Mouse (Mus musculus): ENCODE data around the gene Fchsd2. TPM values are rescaled to one million over a fixed set of nuclear protein-coding genes. Genes with fewer than 3 reads are reported as not detected.

Fchsd2 gene
- polyA plus RNA-seq, 1 experiment from 2014 or later = 36.8 TPM

DNA sequence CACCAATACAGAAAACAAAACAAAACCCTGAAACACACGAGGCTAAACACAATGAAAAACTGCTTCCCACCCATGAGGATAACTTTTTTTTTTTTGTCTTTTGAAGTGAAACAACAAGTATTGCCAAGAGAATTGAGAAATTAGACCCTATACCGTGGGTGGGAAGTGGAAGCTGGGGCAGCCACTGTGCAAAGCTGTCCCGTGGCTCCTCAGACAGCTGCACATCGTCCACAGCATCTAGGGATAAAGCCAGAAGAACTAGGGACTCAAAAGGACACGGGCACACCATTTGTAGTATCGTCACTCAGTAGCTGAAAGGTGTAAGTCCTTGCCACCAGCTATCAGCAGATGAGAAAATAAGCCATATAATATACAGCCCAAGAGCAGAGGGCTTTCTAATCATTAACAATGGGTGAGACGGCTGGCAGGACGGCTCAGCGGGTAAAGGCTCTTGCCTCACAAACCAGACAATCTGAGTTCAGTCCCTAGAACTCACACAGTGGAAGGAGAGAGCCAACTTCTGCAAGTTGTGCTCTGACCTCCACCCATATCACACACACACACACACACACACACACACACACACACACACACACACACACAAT lies 9.0 kb upstream of the Fchsd2 start:
- no peak for ATAC-seq (ENCODE audit: low read depth)
- no peaks in the 10 kb centered on the region for H3K36me3 ChIP-seq
- 65% methylated on average over 9 of the region's 9 CpGs for WGBS

GRCm38 (mm10) chr7:101084816-101085456 lies 7.7 kb upstream of the Fchsd2 start:
- no peaks in the 10 kb centered on the region for H3K9me3 ChIP-seq
- H3K27me3 ChIP-seq = no peaks in the 10 kb centered on the region
- 81% methylated on average over 4 of the region's 4 CpGs for WGBS
- H3K4me2 ChIP-seq = no peak overlapping the region
- ATAC-seq (ENCODE audit: low read depth) = no peak
- H3K36me3 ChIP-seq = no peaks in the 10 kb centered on the region
- 0 out of 2 replicates have a peak, but pooled peaks cover 4% of the 10 kb centered on the region for H3K4me1 ChIP-seq (replicated peaks)
- H3K9ac ChIP-seq = no peak overlapping the region
- no peak overlapping the region for H3K27ac ChIP-seq (replicated peaks)
- no peak overlapping the region for H3K4me3 ChIP-seq

More for the DNA sequence above, 9.0 kb upstream of the Fchsd2 start:
- no peaks in the 10 kb centered on the region for H3K9me3 ChIP-seq
- H3K9ac ChIP-seq = no peak overlapping the region
- H3K27ac ChIP-seq (replicated peaks) = no peak overlapping the region
- H3K4me3 ChIP-seq = no peak overlapping the region
- 0 out of 2 replicates have a peak, but pooled peaks cover 1% of the 10 kb centered on the region for H3K4me1 ChIP-seq (replicated peaks)
- no peaks in the 10 kb centered on the region for H3K27me3 ChIP-seq
- H3K4me2 ChIP-seq = no peak overlapping the region

- WGBS = 69% methylated on average over 4 of the region's 4 CpGs
- no peak for ATAC-seq (ENCODE audit: low read depth)
Measured at GRCm38 (mm10) chr7:101085779-101086178, 6.9 kb upstream of the Fchsd2 start.

DNA sequence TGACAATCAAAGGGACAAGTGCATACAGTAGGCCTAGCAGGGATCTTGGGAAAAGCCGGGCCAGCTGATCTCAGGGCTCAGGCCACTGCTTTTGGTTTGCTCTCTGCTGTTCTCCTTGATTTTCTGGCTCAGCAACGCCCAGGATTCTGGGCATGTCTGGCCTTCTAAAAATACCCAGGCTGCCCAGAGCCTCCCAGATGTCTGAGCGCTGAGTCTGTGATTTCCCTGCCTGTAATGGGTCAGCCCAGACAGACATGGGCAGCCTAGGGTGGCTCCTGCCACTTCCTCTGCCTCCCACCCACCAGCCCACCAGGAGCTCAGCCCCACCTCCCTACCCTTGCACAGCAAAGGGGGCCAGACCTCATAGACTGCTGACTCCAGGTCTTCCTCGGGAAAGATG lies 4.0 kb upstream of the Fchsd2 start:
- 73% methylated on average over 4 of the region's 4 CpGs for WGBS
- Histone ChIP-seq H3K36me3 (no peaks in the 10 kb centered on the region), H3K4me2 (no peak overlapping the region), H3K27me3 (no peaks in the 10 kb centered on the region), H3K9ac (no peak overlapping the region), H3K4me3 (no peak overlapping the region), H3K4me1 (replicated peaks) (0 out of 2 replicates have a peak, but pooled peaks cover 4% of the 10 kb centered on the region), H3K9me3 (no peaks in the 10 kb centered on the region), H3K27ac (replicated peaks) (no peak overlapping the region)
- no peak for ATAC-seq (ENCODE audit: low read depth)

More at GRCm38 (mm10) chr7:101085779-101086178, 6.9 kb upstream of the Fchsd2 start:
- no peaks in the 10 kb centered on the region for H3K36me3 ChIP-seq
- no peaks in the 10 kb centered on the region for H3K27me3 ChIP-seq
- H3K4me3 ChIP-seq = no peak overlapping the region
- H3K4me1 ChIP-seq (replicated peaks) = 0 out of 2 replicates have a peak, but pooled peaks cover 4% of the 10 kb centered on the region
- H3K9ac ChIP-seq = no peak overlapping the region
- no peak overlapping the region for H3K27ac ChIP-seq (replicated peaks)
- no peaks in the 10 kb centered on the region for H3K9me3 ChIP-seq
- H3K4me2 ChIP-seq = no peak overlapping the region

DNA sequence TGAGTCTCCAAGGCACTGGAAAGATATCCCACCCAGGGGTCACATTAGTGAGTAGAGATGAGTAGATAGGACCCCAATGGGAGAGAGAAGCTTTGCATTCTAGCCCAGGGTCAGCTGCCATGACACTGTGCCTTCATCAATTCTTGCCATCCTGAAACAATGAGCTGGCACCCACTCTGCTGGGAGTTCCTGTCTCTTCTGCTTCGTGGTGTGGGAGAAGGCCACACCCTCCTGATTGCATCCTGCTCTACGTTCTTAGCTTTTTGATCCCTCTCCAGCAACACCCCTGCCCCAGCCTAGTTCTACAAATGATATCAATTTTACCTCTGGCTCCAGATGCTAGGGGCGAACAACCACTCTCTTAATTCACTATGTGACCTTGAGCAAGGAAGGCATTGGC lies 3.4 kb upstream of the Fchsd2 start:
- 0 out of 2 replicates have a peak, but pooled peaks cover 4% of the 10 kb centered on the region for H3K4me1 ChIP-seq (replicated peaks)
- no peak overlapping the region for H3K27ac ChIP-seq (replicated peaks)
- H3K4me3 ChIP-seq = no peak overlapping the region
- no peaks in the 10 kb centered on the region for H3K9me3 ChIP-seq
- no peak overlapping the region for H3K9ac ChIP-seq
- no peaks in the 10 kb centered on the region for H3K36me3 ChIP-seq
- no peaks in the 10 kb centered on the region for H3K27me3 ChIP-seq
- ATAC-seq (ENCODE audit: low read depth) = no peak
- WGBS = 79% methylated on average over 3 of the region's 3 CpGs
- no peak overlapping the region for H3K4me2 ChIP-seq

GRCm38 (mm10) chr7:101093231-101093630 lies 568 bp downstream of the Fchsd2 start:
- no peak overlapping the region for H3K9ac ChIP-seq
- H3K27ac ChIP-seq (replicated peaks) = no peak overlapping the region
- no peak overlapping the region for H3K4me3 ChIP-seq
- 0 out of 2 replicates have a peak, but pooled peaks cover 4% of the 10 kb centered on the region for H3K4me1 ChIP-seq (replicated peaks)
- WGBS = 77% methylated on average over 3 of the region's 3 CpGs
- H3K27me3 ChIP-seq = no peaks in the 10 kb centered on the region
- H3K36me3 ChIP-seq = no peaks in the 10 kb centered on the region
- no peaks in the 10 kb centered on the region for H3K9me3 ChIP-seq
- H3K4me2 ChIP-seq = no peak overlapping the region
- no peak for ATAC-seq (ENCODE audit: low read depth)

DNA sequence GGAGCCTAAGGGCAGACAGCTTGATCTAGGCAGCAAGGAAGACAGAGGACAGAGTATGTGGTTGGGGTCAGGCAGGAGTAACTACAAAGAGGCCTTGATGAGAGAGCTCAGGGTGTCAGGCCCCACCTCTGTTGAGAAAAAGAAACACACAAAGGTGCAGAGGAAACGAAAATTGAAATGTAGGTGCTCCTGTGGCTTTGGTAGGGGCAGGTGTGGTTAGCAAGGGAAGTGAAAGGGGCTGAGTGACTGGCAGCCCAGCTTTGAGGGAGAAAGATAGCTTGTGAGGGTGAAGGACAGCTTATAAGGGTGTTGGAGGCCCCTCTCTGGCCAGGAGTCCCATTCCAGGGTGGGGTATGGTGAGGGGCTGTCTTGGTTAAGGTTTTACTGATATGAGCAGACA lies 2.1 kb downstream of the Fchsd2 start:
- no peak overlapping the region for H3K4me2 ChIP-seq
- H3K9ac ChIP-seq = no peak overlapping the region
- no peaks in the 10 kb centered on the region for H3K9me3 ChIP-seq
- no peaks in the 10 kb centered on the region for H3K36me3 ChIP-seq
- no peak overlapping the region for H3K4me3 ChIP-seq
- ATAC-seq (ENCODE audit: low read depth) = no peak
- WGBS = 67% methylated on average over 1 of the region's 1 CpGs
- H3K27me3 ChIP-seq = no peaks in the 10 kb centered on the region
- no peak overlapping the region for H3K27ac ChIP-seq (replicated peaks)
- H3K4me1 ChIP-seq (replicated peaks) = no peaks in the 10 kb centered on the region

DNA sequence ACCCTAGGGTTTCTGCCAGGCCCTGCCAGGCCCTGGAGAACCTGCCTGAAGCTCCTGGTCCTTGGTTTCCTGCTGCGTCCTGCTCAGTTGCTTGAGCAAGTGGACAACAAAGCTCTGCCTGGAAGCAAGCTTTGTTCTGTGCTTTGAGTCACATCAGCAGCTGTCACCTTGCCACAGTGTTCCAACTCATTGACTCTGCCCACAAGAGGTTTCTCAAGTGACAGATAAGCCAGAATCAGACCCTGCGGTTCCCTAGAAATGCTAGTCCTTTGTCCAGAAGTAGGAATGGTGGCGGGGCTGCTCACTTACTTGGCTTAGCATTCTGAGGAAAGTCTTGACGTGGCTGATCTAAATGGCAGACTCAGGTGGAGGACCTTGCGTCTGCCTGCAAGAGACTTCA lies 2.9 kb downstream of the Fchsd2 start:
- H3K36me3 ChIP-seq = no peaks in the 10 kb centered on the region
- ATAC-seq (ENCODE audit: low read depth) = no peak
- WGBS = 88% methylated on average over 5 of the region's 5 CpGs

GRCm38 (mm10) chr7:101096576-101096975 lies 3.9 kb downstream of the Fchsd2 start:
- Histone ChIP-seq H3K9ac (no peak overlapping the region), H3K36me3 (no peaks in the 10 kb centered on the region), H3K27me3 (no peaks in the 10 kb centered on the region), H3K27ac (replicated peaks) (no peak overlapping the region), H3K4me1 (replicated peaks) (peaks cover 5% of the 10 kb centered on the region), H3K9me3 (no peaks in the 10 kb centered on the region), H3K4me3 (no peak overlapping the region), H3K4me2 (no peak overlapping the region)
- no peak for ATAC-seq (ENCODE audit: low read depth)
- WGBS = 83% methylated on average over 2 of the region's 2 CpGs

More for the DNA sequence above, 2.9 kb downstream of the Fchsd2 start:
- H3K27ac ChIP-seq (replicated peaks) = no peak overlapping the region
- no peak overlapping the region for H3K9ac ChIP-seq
- H3K4me3 ChIP-seq = no peak overlapping the region
- no peaks in the 10 kb centered on the region for H3K9me3 ChIP-seq
- no peak overlapping the region for H3K4me2 ChIP-seq
- H3K4me1 ChIP-seq (replicated peaks) = no peaks in the 10 kb centered on the region
- no peaks in the 10 kb centered on the region for H3K27me3 ChIP-seq

GRCm38 (mm10) chr7:101097084-101097483 lies 4.4 kb downstream of the Fchsd2 start:
- no peaks in the 10 kb centered on the region for H3K36me3 ChIP-seq
- WGBS = 45% methylated on average over 3 of the region's 3 CpGs

GRCm38 (mm10) chr7:101099981-101100380 lies 7.3 kb downstream of the Fchsd2 start:
- no peak overlapping the region for H3K27ac ChIP-seq (replicated peaks)
- no peaks in the 10 kb centered on the region for H3K36me3 ChIP-seq
- no peaks in the 10 kb centered on the region for H3K27me3 ChIP-seq
- 59% methylated on average over 3 of the region's 3 CpGs for WGBS
- H3K4me2 ChIP-seq = no peak overlapping the region
- H3K9me3 ChIP-seq = no peaks in the 10 kb centered on the region
- H3K4me1 ChIP-seq (replicated peaks) = peaks cover 12% of the 10 kb centered on the region
- no peak overlapping the region for H3K4me3 ChIP-seq
- ATAC-seq (ENCODE audit: low read depth) = no peak
- no peak overlapping the region for H3K9ac ChIP-seq

More at GRCm38 (mm10) chr7:101097084-101097483, 4.4 kb downstream of the Fchsd2 start:
- peaks cover 10% of the 10 kb centered on the region for H3K4me1 ChIP-seq (replicated peaks)
- no peak overlapping the region for H3K27ac ChIP-seq (replicated peaks)
- H3K9ac ChIP-seq = no peak overlapping the region
- H3K27me3 ChIP-seq = no peaks in the 10 kb centered on the region
- no peak for ATAC-seq (ENCODE audit: low read depth)
- H3K9me3 ChIP-seq = no peaks in the 10 kb centered on the region
- H3K4me2 ChIP-seq = no peak overlapping the region
- H3K4me3 ChIP-seq = no peak overlapping the region

DNA sequence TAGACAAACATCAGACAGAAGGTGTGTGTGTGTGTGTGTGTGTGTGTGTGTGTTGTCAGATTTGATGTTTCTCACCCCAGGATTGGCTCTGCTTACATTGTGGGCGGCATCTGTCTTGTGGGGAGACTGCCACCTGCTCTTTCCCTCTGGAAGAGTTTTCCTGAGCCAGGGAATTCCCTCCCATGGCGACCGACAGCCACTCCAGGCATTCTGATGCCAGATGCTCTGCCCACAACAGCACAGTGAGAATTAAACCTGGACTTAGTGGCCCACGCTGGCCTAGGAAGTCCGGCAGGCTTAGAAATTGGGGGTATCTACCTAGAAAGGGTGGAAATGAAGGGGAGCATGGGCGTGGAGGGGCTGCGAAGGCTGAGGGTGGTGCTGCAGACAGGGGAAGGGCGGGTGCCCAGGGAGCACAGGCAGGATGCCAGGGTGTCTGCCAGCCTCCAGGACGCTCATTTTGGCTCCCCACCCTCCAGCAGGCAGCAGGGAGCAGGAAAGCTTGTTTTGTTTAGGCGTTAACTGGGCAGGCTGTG lies 8.6 kb downstream of the Fchsd2 start:
- ATAC-seq (ENCODE audit: low read depth) = peak; percentile 77
- Histone ChIP-seq H3K9me3 (no peaks in the 10 kb centered on the region), H3K4me2 (no peak overlapping the region), H3K9ac (peak overlapping the region; percentile 52; the same call in 1 of the 2 replicates), H3K36me3 (no peaks in the 10 kb centered on the region), H3K27ac (replicated peaks) (peak overlapping the region; percentile 75), H3K4me1 (replicated peaks) (peaks cover 12% of the 10 kb centered on the region), H3K27me3 (no peaks in the 10 kb centered on the region), H3K4me3 (no peak overlapping the region)
- WGBS = 51% methylated on average over 10 of the region's 10 CpGs

Data from neural tube, embryonic 13.5 days (tissue).